12 mouse cellular contexts compared by ENCODE assay signal in genomic region chr2:90499002-90499401, GRCm38 (mm10).
A peak's percentile ranks its signal among the peaks of the same experiment; 100 is the strongest.
DNase-seq lines count a peak whose midpoint lies in the region; ATAC-seq and TF ChIP-seq lines count a peak whose summit lies in the region.
"Had no signal": no experiment of that assay in that cellular context is flagged by ENCODE, and none has a peak within 500 bp of the region (broad histone marks: within the 10 kb centered on the region; RNA-seq: fewer than 3 reads in every experiment).

No protein-coding gene starts in this region.

- ATAC-seq in hindbrain, embryonic 15.5 days (ENCODE audit: low FRiP score, low read depth): peak; percentile 54
- no peak for ATAC-seq in hindbrain, embryonic 13.5 days (ENCODE audit: low FRiP score)
- ATAC-seq: intestine, embryonic 15.5 days had no signal

- WGBS in hindbrain, embryonic 15.5 days: 71% methylated on average over 1 of the region's 1 CpGs
- WGBS in hindbrain, embryonic 13.5 days: 72% methylated on average over 1 of the region's 1 CpGs
- WGBS in cerebellum, adult 2 months: 3% methylated on average over 1 of the region's 1 CpGs

- no peak for TF ChIP-seq POLR2A in cerebellum, adult 2 months (IDR thresholded peaks at IDR 0.05; ENCODE audit: borderline replicate concordance, insufficient read depth, low read length)

- no peak overlapping the region for H3K4me3 ChIP-seq in hindbrain, embryonic 15.5 days
- no peak overlapping the region for H3K4me3 ChIP-seq in hindbrain, embryonic 13.5 days
- no peak overlapping the region for H3K4me3 ChIP-seq in cerebellum, adult 2 months (replicated peaks; ENCODE audit: insufficient read depth, low read depth, low read length)
- H3K4me3 ChIP-seq: embryonic facial prominence, embryonic 15.5 days; intestine, embryonic 15.5 days had no signal

- no peak overlapping the region for H3K27ac ChIP-seq in hindbrain, embryonic 15.5 days (replicated peaks)
- no peak overlapping the region for H3K27ac ChIP-seq in hindbrain, embryonic 13.5 days
- H3K27ac ChIP-seq in cerebellum, adult 2 months (ENCODE audit: insufficient read depth, low read length): peak overlapping the region; percentile 95
- H3K27ac ChIP-seq: embryonic facial prominence, embryonic 15.5 days; intestine, embryonic 15.5 days had no signal

- TF ChIP-seq CTCF in cerebellum, adult 2 months (IDR thresholded peaks at IDR 0.05; ENCODE audit: borderline replicate concordance, insufficient read depth, low read depth, low read length): no peak

- H3K9ac ChIP-seq in hindbrain, embryonic 15.5 days: no peak overlapping the region
- no peak overlapping the region for H3K9ac ChIP-seq in hindbrain, embryonic 13.5 days
- H3K9ac ChIP-seq: embryonic facial prominence, embryonic 15.5 days; intestine, embryonic 15.5 days had no signal

- peak; percentile 70 for DNase-seq in retina, postnatal 1 day
- DNase-seq in retina, embryonic 14.5 days (ENCODE audit: low spot score): no peak
- peak; percentile 96 to 97 for DNase-seq in cerebellum, adult 2 months
- DNase-seq in right cerebral cortex, postnatal 14 days: peak; percentile 41
- no peak for DNase-seq in layer of hippocampus, adult 18-20 months (ENCODE audit: low spot score in 2 of 2)
- DNase-seq in lung, postnatal 25 days (ENCODE audit: low spot score): no peak
- DNase-seq: kidney, postnatal 10 days; lung, adult 2 months had no signal

- H3K36me3 ChIP-seq in hindbrain, embryonic 15.5 days: no peaks in the 10 kb centered on the region
- H3K36me3 ChIP-seq in hindbrain, embryonic 13.5 days: no peaks in the 10 kb centered on the region
- H3K36me3 ChIP-seq: embryonic facial prominence, embryonic 15.5 days; intestine, embryonic 15.5 days had no signal

- H3K4me1 ChIP-seq in hindbrain, embryonic 15.5 days (replicated peaks): peaks cover 9% of the 10 kb centered on the region
- H3K4me1 ChIP-seq in hindbrain, embryonic 13.5 days (replicated peaks): peaks cover 10% of the 10 kb centered on the region; the same call in 1 of the 2 replicates
- H3K4me1 ChIP-seq in cerebellum, adult 2 months (ENCODE audit: control insufficient read depth, insufficient read depth, low read length): peaks cover 68% of the 10 kb centered on the region

- H3K27me3 ChIP-seq in hindbrain, embryonic 15.5 days: no peaks in the 10 kb centered on the region
- H3K27me3 ChIP-seq in hindbrain, embryonic 13.5 days: no peaks in the 10 kb centered on the region
- H3K27me3 ChIP-seq in cerebellum, adult 2 months (ENCODE audit: control insufficient read depth, insufficient read depth, low read length): no peaks in the 10 kb centered on the region
- H3K27me3 ChIP-seq: embryonic facial prominence, embryonic 15.5 days; intestine, embryonic 15.5 days had no signal

- H3K9me3 ChIP-seq in hindbrain, embryonic 15.5 days: no peaks in the 10 kb centered on the region
- H3K9me3 ChIP-seq in hindbrain, embryonic 13.5 days: no peaks in the 10 kb centered on the region
- H3K9me3 ChIP-seq: embryonic facial prominence, embryonic 15.5 days; intestine, embryonic 15.5 days had no signal

- H3K4me2 ChIP-seq in hindbrain, embryonic 15.5 days: no peak overlapping the region
- H3K4me2 ChIP-seq in hindbrain, embryonic 13.5 days: no peak overlapping the region
- H3K4me2 ChIP-seq: embryonic facial prominence, embryonic 15.5 days; intestine, embryonic 15.5 days had no signal

Comparison
In these comparisons a context has a peak if more than half of its experiments do, and no peak if none do; other contexts are left out.
1. DNase-seq: peak in retina, postnatal 1 day (single experiment), cerebellum, adult 2 months (2 of 2) and right cerebral cortex, postnatal 14 days (single experiment); none in retina, embryonic 14.5 days (single experiment), layer of hippocampus, adult 18-20 months (0 of 2) and lung, postnatal 25 days (single experiment).